Mouse (Mus musculus): ENCODE measurements around the gene Masp1. TPM values are rescaled to one million over a fixed set of nuclear protein-coding genes. Genes with fewer than 3 reads are reported as not detected.

The Masp1 gene
- polyA plus RNA-seq, 2 experiments, result 7.2 to 9.5 TPM

GRCm38 (mm10) chr16:23401959-23402358, 118.7 kb downstream of the Masp1 start:
- Histone ChIP-seq H3K9me3 (ENCODE audit: control insufficient read depth, low read length) (no peaks in the 10 kb centered on the region), H3K27me3 (ENCODE audit: control insufficient read depth, insufficient read depth, low read length) (no peaks in the 10 kb centered on the region), H3K9ac (ENCODE audit: low read depth, low read length, severe bottlenecking) (no peak overlapping the region), H3K36me3 (ENCODE audit: control insufficient read depth, insufficient read depth, low read length) (no peaks in the 10 kb centered on the region), H3K27ac (replicated peaks; ENCODE audit: low read depth, low read length) (no peak overlapping the region), H3K4me1 (ENCODE audit: control insufficient read depth, insufficient read depth, low read length) (no peaks in the 10 kb centered on the region), H3K4me3 (replicated peaks; ENCODE audit: low read length) (no peak overlapping the region), H3K4me2 (replicated peaks; ENCODE audit: low read depth, low read length, severe bottlenecking) (no peak overlapping the region)
- no peak for TF ChIP-seq POLR2A (IDR thresholded peaks at IDR 0.05; ENCODE audit: borderline replicate concordance, extremely low read depth, insufficient read depth, insufficient read length)
- WGBS, result 24% methylated on average over 3 of the region's 3 CpGs
- DNase-seq (ENCODE audit: low spot score), result no peak
- no peak for ATAC-seq (ENCODE audit: low FRiP score, low read depth)

- no peaks in the 10 kb centered on the region for H3K4me1 ChIP-seq (ENCODE audit: control insufficient read depth, insufficient read depth, low read length)
Observed at GRCm38 (mm10) chr16:23401463-23401862, 119.2 kb downstream of the Masp1 start.

More at GRCm38 (mm10) chr16:23401463-23401862, 119.2 kb downstream of the Masp1 start:
- H3K27me3 ChIP-seq (ENCODE audit: control insufficient read depth, insufficient read depth, low read length), result no peaks in the 10 kb centered on the region
- DNase-seq (ENCODE audit: low spot score) (no peak), ATAC-seq (ENCODE audit: low FRiP score, low read depth) (no peak)
- no peak overlapping the region for H3K4me2 ChIP-seq (replicated peaks; ENCODE audit: low read depth, low read length, severe bottlenecking)
- 42% methylated on average over 4 of the region's 4 CpGs for WGBS
- TF ChIP-seq POLR2A (IDR thresholded peaks at IDR 0.05; ENCODE audit: borderline replicate concordance, extremely low read depth, insufficient read depth, insufficient read length), result no peak
- H3K4me3 ChIP-seq (replicated peaks; ENCODE audit: low read length), result no peak overlapping the region
- H3K36me3 ChIP-seq (ENCODE audit: control insufficient read depth, insufficient read depth, low read length), result no peaks in the 10 kb centered on the region
- no peak overlapping the region for H3K27ac ChIP-seq (replicated peaks; ENCODE audit: low read depth, low read length)
- no peaks in the 10 kb centered on the region for H3K9me3 ChIP-seq (ENCODE audit: control insufficient read depth, low read length)
- H3K9ac ChIP-seq (ENCODE audit: low read depth, low read length, severe bottlenecking), result no peak overlapping the region

Other genes with a start within 250 kb of the Masp1 start
- 0.08 TPM in 1 of 2 replicates, not detected in the other for gene Rtp1, start 91.7 kb downstream of the Masp1 start, polyA plus RNA-seq (2012; rRNA removed)
- not detected in 2 replicates for gene Rtp1, start 91.7 kb downstream of the Masp1 start, polyA plus RNA-seq (2014; fragmentation: Nextera tagmentation; extraction: Ambion mirVana)
- 3.7 and 4.2 TPM in 2 replicates for gene Rtp4, start 524 bp downstream of the Masp1 start, polyA plus RNA-seq (2012; rRNA removed)
- gene Rtp4, start 524 bp downstream of the Masp1 start, polyA plus RNA-seq (2014; fragmentation: Nextera tagmentation; extraction: Ambion mirVana), result 4.3 and 5.7 TPM in 2 replicates